Mouse (Mus musculus): Measurements from ENCODE around the gene Rin2.

Gene Rin2

DNA sequence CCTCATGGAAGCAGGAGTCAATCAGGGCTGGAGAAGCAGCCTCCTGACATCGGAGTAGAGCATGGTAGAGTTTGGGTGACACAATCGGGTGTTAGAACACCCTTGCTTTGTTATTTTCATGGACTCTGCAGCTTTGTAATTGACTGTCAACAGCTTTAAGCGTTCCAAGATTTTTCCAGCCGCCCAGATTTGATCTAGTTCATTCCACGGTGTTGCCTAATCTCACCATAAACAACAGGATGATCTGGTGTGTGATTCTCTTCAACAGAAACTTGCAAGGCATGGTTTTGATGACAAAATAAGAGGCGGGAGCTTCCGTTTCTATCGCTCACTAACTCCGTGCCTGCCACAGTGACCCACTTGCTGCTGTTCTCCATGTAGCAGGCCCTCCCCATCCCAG lies 180.8 kb downstream of the Rin2 start:
- in situ Hi-C loops (cut with MboI; ENCODE audit: low sequenced_read_pairs), result no loop called here

DNA sequence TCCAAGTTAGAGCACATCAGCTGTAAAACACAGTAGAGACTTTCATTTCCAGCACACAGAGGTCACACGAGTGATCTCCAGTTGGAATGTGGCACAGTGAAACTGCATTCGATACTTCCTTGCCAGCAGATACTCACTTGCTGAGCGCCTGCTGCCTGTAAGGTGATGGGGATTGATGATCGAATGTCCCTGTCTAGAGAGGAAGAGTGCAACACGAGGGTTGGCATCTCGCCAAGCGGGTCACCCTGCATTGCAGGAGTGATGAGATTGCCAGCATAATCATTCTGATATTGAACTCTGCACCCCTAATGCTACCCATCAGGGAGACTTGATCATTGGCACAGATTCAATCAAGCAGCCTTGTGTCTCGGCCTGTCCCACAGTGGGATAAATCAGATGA lies 182.8 kb downstream of the Rin2 start:
- in situ Hi-C loops (cut with MboI; ENCODE audit: low sequenced_read_pairs), result no loop called here

GRCm38 (mm10) chr2:145859442-145859931 lies 184.5 kb downstream of the Rin2 start:
- in situ Hi-C loops (cut with MboI; ENCODE audit: low sequenced_read_pairs), result no loop called here

DNA sequence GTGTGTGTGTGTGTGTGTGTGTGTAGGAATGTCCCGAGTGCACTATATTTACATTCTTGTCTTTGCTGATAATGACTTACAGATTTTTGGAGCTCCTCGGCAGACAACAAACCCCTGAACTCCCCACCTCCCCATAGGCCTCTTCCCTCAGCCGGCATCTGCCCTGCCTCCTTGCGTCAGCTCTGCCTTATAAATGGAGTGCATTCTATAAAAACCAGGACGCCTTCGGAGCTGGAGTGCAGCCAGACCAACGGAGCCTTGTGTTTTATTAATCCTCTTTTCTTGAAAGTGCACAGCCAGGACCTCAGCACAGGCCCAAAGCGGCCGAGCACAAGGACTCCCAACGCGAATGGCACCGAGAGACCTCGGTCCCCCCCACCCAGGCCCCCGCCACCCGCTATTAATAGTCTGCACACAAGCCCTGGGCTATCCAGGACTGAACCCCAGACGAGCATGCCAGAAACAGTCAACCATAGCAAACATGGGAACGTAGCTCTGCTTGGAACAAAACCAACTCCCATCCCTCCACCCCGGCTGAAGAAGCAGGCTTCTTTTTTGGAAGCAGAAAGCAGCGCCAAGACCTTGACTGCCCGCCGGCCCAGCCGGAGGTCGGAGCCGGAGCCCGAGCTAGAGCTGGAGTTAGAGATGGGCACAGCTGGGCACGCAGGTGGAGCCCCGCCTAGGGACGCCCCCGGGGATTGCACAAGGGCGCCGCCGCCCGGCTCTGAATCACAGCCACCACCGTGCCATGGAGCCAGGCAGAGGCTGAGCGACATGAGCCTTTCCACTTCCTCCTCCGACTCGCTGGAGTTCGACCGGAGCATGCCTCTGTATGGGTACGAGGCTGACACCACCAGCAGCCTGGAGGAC lies 185.2 kb downstream of the Rin2 start:
- in situ Hi-C loops (cut with MboI; ENCODE audit: low sequenced_read_pairs), result no loop called here

DNA sequence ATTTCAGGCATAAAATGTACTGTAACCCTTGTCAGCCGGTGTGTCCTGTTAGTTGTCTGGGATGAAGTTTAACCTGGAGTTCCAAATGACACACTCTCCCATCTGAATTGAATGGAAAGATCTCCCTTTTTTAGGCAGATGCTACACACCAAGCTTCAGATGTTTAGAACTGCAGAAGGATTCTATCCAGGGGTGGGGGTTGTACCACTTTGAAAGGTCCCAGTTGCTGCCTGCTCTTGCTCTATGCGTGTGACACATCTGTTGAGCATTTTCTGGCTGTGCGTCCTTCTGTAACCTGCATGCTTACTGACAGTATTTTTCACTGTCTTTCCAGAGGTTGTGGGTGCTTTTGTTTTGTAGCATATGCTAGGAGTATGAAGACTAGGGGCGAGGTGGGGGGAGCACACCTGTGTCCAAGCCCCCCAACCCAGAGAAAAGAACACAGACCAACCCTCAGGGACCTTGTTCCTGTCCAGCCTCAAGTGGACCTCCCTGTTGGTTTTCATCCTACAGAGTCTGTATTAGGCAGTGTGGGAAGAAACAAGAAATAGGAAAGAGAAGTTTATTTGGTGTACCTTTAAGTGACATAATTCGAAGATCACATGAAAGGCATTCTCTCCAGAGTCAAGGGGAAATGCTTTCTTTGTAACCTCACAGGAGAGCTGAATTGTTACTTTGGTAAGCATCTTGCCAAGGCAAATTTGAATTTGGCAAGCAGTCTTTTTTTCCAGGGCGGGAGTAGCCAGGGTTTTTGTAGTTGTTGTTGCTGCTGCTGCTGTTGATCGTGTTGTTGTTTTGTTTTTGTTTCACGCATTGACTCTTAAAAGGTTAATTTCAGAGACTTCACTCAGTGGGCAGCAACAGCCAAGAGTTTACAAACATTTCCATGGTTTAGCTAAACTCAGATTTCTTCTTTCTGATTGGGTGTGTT lies 186.4 kb downstream of the Rin2 start:
- in situ Hi-C loops (cut with MboI; ENCODE audit: low sequenced_read_pairs), result no loop called here

DNA sequence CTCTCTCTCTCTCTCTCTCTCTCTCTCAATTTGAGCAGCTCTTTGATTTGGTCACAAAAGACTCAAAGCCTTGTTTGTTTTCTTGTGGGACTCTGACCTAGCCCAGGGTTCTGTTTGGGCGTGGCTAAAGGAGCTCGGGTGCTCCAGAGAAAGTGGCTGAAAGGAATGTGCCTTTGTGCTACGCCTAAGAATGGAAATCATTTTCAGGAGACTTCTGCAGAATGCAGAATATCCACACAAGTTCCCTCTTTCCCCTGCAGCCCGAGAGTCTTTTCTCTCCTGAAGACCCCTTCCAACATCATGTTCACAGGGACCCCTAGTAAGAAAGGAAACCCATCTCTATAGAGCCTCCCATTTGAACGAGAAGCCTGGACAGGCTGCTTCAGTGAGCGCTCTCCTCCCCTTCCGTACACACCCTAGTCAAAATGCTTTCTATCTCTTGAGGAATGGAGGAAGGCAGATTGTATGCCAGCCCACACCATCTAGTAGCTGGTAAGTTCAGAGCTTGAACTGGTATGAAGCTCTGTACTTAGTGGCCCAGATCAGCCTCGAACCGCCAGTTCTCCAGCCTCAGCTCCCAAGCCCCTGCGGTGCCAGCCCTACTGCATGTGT lies 187.3 kb downstream of the Rin2 start:
- in situ Hi-C loops (cut with MboI; ENCODE audit: low sequenced_read_pairs), result no loop called here

- in situ Hi-C loops (cut with MboI; ENCODE audit: low sequenced_read_pairs), result no loop called here
Observed at GRCm38 (mm10) chr2:145865344-145865743, 190.3 kb downstream of the Rin2 start.

DNA sequence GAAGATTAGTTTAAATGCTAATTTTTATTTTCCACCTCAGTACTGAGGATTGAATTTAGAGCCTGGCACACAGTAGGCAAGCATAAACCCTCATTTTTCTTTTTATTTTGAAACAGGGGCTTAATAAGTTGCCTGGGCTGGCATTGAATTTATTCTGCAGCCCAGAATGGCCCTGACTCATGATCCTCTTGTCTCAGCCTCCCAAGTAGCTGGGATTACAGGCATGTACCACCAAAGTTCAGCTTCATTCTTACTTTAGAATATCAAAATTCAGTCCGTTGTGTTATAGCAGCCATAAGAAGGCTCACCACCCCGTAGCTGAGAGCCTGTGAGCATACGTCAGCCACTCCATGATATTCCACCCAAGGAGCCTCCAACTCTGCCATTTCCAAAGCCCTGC lies 191.2 kb downstream of the Rin2 start:
- in situ Hi-C loops (cut with MboI; ENCODE audit: low sequenced_read_pairs), result no loop called here

DNA sequence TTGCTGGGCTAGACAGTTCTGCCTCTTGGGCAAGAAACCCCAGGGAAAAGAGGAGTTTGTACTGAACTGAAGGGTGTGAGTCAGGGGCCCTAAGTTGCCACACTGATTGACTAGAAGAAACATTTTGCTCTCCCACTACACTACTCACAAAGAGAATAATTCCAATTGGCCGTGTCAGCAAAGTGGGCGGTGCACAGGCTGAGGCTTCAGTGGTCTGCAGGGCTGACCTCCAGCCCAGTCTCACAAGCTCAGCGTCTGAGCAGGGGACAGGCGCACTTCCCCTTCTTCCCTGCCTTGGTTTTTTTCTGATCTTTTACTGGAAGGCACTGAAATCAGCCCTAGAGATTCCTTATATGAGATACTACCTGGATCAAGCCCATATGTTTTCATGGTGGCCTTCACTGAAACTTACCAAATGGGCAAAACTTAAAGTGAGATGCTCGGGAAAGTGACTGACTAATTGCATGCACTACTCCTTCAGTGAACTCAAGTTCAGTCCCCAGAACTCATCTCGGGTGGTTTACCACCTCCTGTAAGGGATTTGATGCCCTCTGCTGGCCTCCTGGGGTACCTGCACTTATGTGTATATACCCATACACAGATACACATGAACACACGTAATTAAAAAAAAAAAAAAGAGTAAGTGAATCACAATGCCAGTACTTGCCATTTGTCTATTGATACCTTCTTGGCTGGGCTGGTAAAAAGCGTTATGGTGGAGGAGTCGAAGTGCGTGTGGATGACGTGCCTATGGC lies 191.9 kb downstream of the Rin2 start:
- in situ Hi-C loops (cut with MboI; ENCODE audit: low sequenced_read_pairs), result no loop called here

- in situ Hi-C loops (cut with MboI; ENCODE audit: low sequenced_read_pairs), result no loop called here
Observed at GRCm38 (mm10) chr2:145871308-145871707, 196.3 kb downstream of the Rin2 start.

DNA sequence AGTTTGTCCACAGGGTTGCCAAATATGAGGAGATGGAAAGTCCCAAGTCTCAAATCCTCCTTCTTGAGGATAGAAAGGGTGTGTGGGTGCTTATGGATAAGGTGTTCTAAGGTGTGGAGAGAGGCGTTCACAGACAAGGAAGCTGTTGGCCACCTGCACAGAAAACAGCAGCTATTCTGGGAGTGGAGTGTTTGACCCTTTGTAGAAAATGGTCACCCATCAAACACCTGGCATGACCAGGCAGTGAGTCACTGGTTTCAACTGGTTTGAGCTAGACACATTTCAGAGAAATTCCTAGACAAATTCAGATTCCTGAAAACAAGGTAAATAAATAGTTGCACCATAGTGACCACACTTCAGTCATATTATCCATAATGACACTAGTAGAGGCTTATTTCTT lies 197.1 kb downstream of the Rin2 start:
- in situ Hi-C loops (cut with MboI; ENCODE audit: low sequenced_read_pairs), result no loop called here

DNA sequence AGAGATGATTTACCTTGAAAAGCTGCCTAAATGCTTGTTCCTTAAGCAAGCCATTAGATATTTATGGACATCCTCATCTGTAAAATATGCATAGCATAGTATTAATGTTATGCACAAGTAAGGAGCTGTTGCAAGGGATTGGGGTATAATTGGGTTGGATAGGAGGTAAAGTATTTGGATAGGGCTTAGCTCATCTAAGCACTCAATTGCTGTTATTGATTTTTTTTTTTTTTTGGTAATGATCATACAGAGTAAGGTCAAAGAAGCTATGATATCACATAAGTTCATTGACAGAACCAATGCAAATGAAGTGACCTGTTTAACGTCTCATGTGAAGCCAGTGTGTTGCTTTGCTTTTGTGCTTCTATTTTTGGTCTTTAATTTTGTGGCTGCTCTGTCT lies 198.9 kb downstream of the Rin2 start:
- in situ Hi-C loops (cut with MboI; ENCODE audit: low sequenced_read_pairs), result no loop called here

- in situ Hi-C loops (cut with MboI; ENCODE audit: low sequenced_read_pairs), result no loop called here
Observed at GRCm38 (mm10) chr2:145874879-145875482, 200.0 kb downstream of the Rin2 start.

GRCm38 (mm10) chr2:145877191-145877590 lies 202.2 kb downstream of the Rin2 start:
- in situ Hi-C loops (cut with MboI; ENCODE audit: low sequenced_read_pairs), result no loop called here

GRCm38 (mm10) chr2:145880887-145881747 lies 206.1 kb downstream of the Rin2 start:
- in situ Hi-C loops (cut with MboI; ENCODE audit: low sequenced_read_pairs), result no loop called here

GRCm38 (mm10) chr2:145881932-145882331 lies 206.9 kb downstream of the Rin2 start:
- in situ Hi-C loops (cut with MboI; ENCODE audit: low sequenced_read_pairs), result no loop called here

DNA sequence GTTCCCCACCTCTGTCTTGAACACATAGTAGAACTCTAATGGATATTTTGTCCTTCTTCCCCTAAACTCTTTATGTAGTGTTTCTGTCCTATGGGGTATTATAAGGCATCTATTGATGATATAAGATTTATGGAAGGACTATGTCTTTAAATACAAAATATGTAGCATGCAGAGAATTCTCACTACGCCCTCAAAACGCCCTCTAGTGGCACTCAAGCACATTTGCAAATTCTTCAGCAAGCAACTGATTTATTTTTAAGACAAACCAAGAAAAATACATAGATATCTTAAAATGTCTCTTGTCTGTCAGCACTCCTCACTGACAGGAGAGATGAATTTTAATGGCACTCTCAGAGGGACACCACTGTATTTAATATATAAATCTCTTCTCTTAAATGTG lies 207.4 kb downstream of the Rin2 start:
- in situ Hi-C loops (cut with MboI; ENCODE audit: low sequenced_read_pairs), result no loop called here

GRCm38 (mm10) chr2:145884036-145884912 lies 209.3 kb downstream of the Rin2 start:
- in situ Hi-C loops (cut with MboI; ENCODE audit: low sequenced_read_pairs), result no loop called here

All from CH12F3 (cell line).